Mouse (Mus musculus): ENCODE results near the gene 1700037C18Rik.

- TF ChIP-seq POLR2A (IDR thresholded peaks at IDR 0.05; ENCODE audit: borderline replicate concordance, insufficient read depth, low read length) = no peak
- no peak for TF ChIP-seq CTCF (IDR thresholded peaks at IDR 0.05; ENCODE audit: borderline replicate concordance, insufficient read depth, low read depth, low read length)
These were observed 25.6 kb upstream of the 1700037C18Rik start for GRCm38 (mm10) chr16:3934091-3934490.
